Mouse (Mus musculus): Measurements from ENCODE around the gene Snai1.
A peak's percentile ranks its signal among the peaks of the same experiment; 100 is the strongest.

Gene Snai1

GRCm38 (mm10) chr2:167537476-167538297 lies at the start of gene Snai1:
Snai1 (plus strand) TSS chr2:167538195.
- Histone ChIP-seq H3K36me3 (ENCODE audit: insufficient read depth, low read length) (peaks cover 6% of the 10 kb centered on the region; the same call in 1 of the 2 replicates), H3K27me3 (ENCODE audit: insufficient read depth, low read length) (peaks cover 94% of the 10 kb centered on the region), H3K9me3 (ENCODE audit: low read length) (no peaks in the 10 kb centered on the region), H3K4me3 (replicated peaks; ENCODE audit: low read length) (peak within 1 kb of the TSS; percentile 76), H3K4me1 (replicated peaks; ENCODE audit: low read depth, low read length) (peaks cover 64% of the 10 kb centered on the region)
- TF ChIP-seq NANOG (IDR thresholded peaks at IDR 0.05; ENCODE audit: borderline replicate concordance, low read length) (no peak), POU5F1 (IDR thresholded peaks at IDR 0.05; ENCODE audit: borderline replicate concordance, low read length) (no peak), CTCF (conservative IDR thresholded peaks at IDR 0.05; ENCODE audit: low read length) (no peak)

GRCm38 (mm10) chr2:167490813-167491525 lies 47.0 kb upstream of the Snai1 start:
- no peak for TF ChIP-seq NANOG (IDR thresholded peaks at IDR 0.05; ENCODE audit: borderline replicate concordance, low read length)
- no peak for TF ChIP-seq CTCF (conservative IDR thresholded peaks at IDR 0.05; ENCODE audit: low read length)
- TF ChIP-seq POU5F1 (IDR thresholded peaks at IDR 0.05; ENCODE audit: borderline replicate concordance, low read length) = no peak
- peaks cover 40% of the 10 kb centered on the region for H3K36me3 ChIP-seq (ENCODE audit: insufficient read depth, low read length)
- no peaks in the 10 kb centered on the region for H3K27me3 ChIP-seq (ENCODE audit: insufficient read depth, low read length)
- peaks cover 68% of the 10 kb centered on the region for H3K4me1 ChIP-seq (replicated peaks; ENCODE audit: low read depth, low read length)
- peak overlapping the region; percentile 99 for H3K4me3 ChIP-seq (replicated peaks; ENCODE audit: low read length)
- H3K9me3 ChIP-seq (ENCODE audit: low read length) = no peaks in the 10 kb centered on the region

- no peaks in the 10 kb centered on the region for H3K27me3 ChIP-seq (ENCODE audit: insufficient read depth, low read length)
- peaks cover 66% of the 10 kb centered on the region for H3K4me1 ChIP-seq (replicated peaks; ENCODE audit: low read depth, low read length)
- H3K9me3 ChIP-seq (ENCODE audit: low read length) = no peaks in the 10 kb centered on the region
- peak within 1 kb of the TSS; percentile 99 for H3K4me3 ChIP-seq (replicated peaks; ENCODE audit: low read length)
- H3K36me3 ChIP-seq (ENCODE audit: insufficient read depth, low read length) = peaks cover 33% of the 10 kb centered on the region
- no peak for TF ChIP-seq CTCF (conservative IDR thresholded peaks at IDR 0.05; ENCODE audit: low read length)
- TF ChIP-seq POU5F1 (IDR thresholded peaks at IDR 0.05; ENCODE audit: borderline replicate concordance, low read length) = no peak
- TF ChIP-seq NANOG (IDR thresholded peaks at IDR 0.05; ENCODE audit: borderline replicate concordance, low read length) = no peak
Observed at GRCm38 (mm10) chr2:167491757-167492708, 46.0 kb upstream of the Snai1 start, which contains the start of gene Rnf114. Rnf114 (plus strand) TSS chr2:167492645.

- Histone ChIP-seq H3K36me3 (ENCODE audit: insufficient read depth, low read length) (peaks cover 26% of the 10 kb centered on the region), H3K4me3 (replicated peaks; ENCODE audit: low read length) (peak within 1 kb of the TSS; percentile 99), H3K9me3 (ENCODE audit: low read length) (no peaks in the 10 kb centered on the region), H3K4me1 (replicated peaks; ENCODE audit: low read depth, low read length) (peaks cover 64% of the 10 kb centered on the region), H3K27me3 (ENCODE audit: insufficient read depth, low read length) (no peaks in the 10 kb centered on the region)
- TF ChIP-seq NANOG (IDR thresholded peaks at IDR 0.05; ENCODE audit: borderline replicate concordance, low read length) (no peak), POU5F1 (IDR thresholded peaks at IDR 0.05; ENCODE audit: borderline replicate concordance, low read length) (no peak), CTCF (conservative IDR thresholded peaks at IDR 0.05; ENCODE audit: low read length) (no peak)
Observed at GRCm38 (mm10) chr2:167492713-167493636, 45.0 kb upstream of the Snai1 start, which contains the start of gene Spata2. Spata2 (minus strand) TSS chr2:167492887.

- peaks cover 33% of the 10 kb centered on the region for H3K4me1 ChIP-seq (replicated peaks; ENCODE audit: low read depth, low read length)
- H3K4me3 ChIP-seq (replicated peaks; ENCODE audit: low read length) = no peak overlapping the region
- H3K9me3 ChIP-seq (ENCODE audit: low read length) = no peaks in the 10 kb centered on the region
- H3K27me3 ChIP-seq (ENCODE audit: insufficient read depth, low read length) = no peaks in the 10 kb centered on the region
- peaks cover 17% of the 10 kb centered on the region for H3K36me3 ChIP-seq (ENCODE audit: insufficient read depth, low read length)
- TF ChIP-seq NANOG (IDR thresholded peaks at IDR 0.05; ENCODE audit: borderline replicate concordance, low read length) (no peak), CTCF (conservative IDR thresholded peaks at IDR 0.05; ENCODE audit: low read length) (no peak), POU5F1 (IDR thresholded peaks at IDR 0.05; ENCODE audit: borderline replicate concordance, low read length) (no peak)
Observed at GRCm38 (mm10) chr2:167496437-167496836, 41.6 kb upstream of the Snai1 start.

GRCm38 (mm10) chr2:167497272-167497671 lies 40.7 kb upstream of the Snai1 start:
- H3K4me1 ChIP-seq (replicated peaks; ENCODE audit: low read depth, low read length) = peaks cover 29% of the 10 kb centered on the region
- H3K27me3 ChIP-seq (ENCODE audit: insufficient read depth, low read length) = no peaks in the 10 kb centered on the region
- H3K4me3 ChIP-seq (replicated peaks; ENCODE audit: low read length) = no peak overlapping the region
- H3K9me3 ChIP-seq (ENCODE audit: low read length) = no peaks in the 10 kb centered on the region
- TF ChIP-seq CTCF (conservative IDR thresholded peaks at IDR 0.05; ENCODE audit: low read length) = peak; percentile 74
- TF ChIP-seq POU5F1 (IDR thresholded peaks at IDR 0.05; ENCODE audit: borderline replicate concordance, low read length) = no peak
- TF ChIP-seq NANOG (IDR thresholded peaks at IDR 0.05; ENCODE audit: borderline replicate concordance, low read length) = no peak
- H3K36me3 ChIP-seq (ENCODE audit: insufficient read depth, low read length) = peaks cover 17% of the 10 kb centered on the region

All from E14TG2a.4 (cell line).